Mouse (Mus musculus): Measurements from ENCODE around the gene Prss41.

- TF ChIP-seq MAFK (IDR thresholded peaks at IDR 0.05; ENCODE audit: insufficient read depth, low read depth, low read length) (no peak), CHD2 (IDR thresholded peaks at IDR 0.05; ENCODE audit: low read depth, low read length) (no peak), ZC3H11A (IDR thresholded peaks at IDR 0.05; ENCODE audit: borderline replicate concordance, low read depth, low read length) (no peak), ZNF384 (IDR thresholded peaks at IDR 0.05; ENCODE audit: low read depth, low read length) (no peak)
Observed at GRCm38 (mm10) chr17:23819235-23819634, 24.7 kb downstream of the Prss41 start.

All from ES-E14 (cell line).